Mouse (Mus musculus) hematopoietic stem cell, adult 5-6 weeks (primary cell): ENCODE results near the gene Tob2. TPM values are rescaled to one million over a fixed set of nuclear protein-coding genes. Genes with fewer than 3 reads are reported as not detected.
A peak's percentile ranks its signal among the peaks of the same experiment; 100 is the strongest.

Experiments used
- ATAC-seq, 2 experiments: fragments of 125-278 bp in 1 of 2; replicated peaks in 1 of 2; 2 replicates each; pipeline ENCODE4 v1.8.0; 2016 to 2017; ENCODE audit warnings: inconsistent platforms in 2 of 2, mild to moderate bottlenecking in 2 of 2, moderate number of reproducible peaks in 2 of 2, low read depth in 1 of 2, moderate TSS enrichment in 1 of 2; ENCODE audit not compliant: low FRiP score in 2 of 2, poor library complexity in 2 of 2, severe bottlenecking in 2 of 2, insufficient read depth in 1 of 2, low TSS enrichment in 1 of 2
- total RNA-seq: library from RNA; stranded (forward); fragments of 172-1452, 232-1000 nt; gene quantifications from 2 replicates; pipeline ENCODE4 v1.2.3, GENCODE M21; 2017

The Tob2 gene
- total RNA-seq, 1 experiment from 2014 or later = 38.4 TPM

- ATAC-seq = peak; percentile 88
Observed at GRCm38 (mm10) chr15:81871604-81872261, 13.1 kb upstream of the Tob2 start, which contains the start of gene Phf5a. Gene Phf5a, minus strand, starts transcription at chr15:81871911.

- no peak for ATAC-seq
Observed at GRCm38 (mm10) chr15:81869985-81870384, 11.4 kb upstream of the Tob2 start.

- no peak for ATAC-seq
Observed at GRCm38 (mm10) chr15:81864238-81864637, 5.6 kb upstream of the Tob2 start.

DNA sequence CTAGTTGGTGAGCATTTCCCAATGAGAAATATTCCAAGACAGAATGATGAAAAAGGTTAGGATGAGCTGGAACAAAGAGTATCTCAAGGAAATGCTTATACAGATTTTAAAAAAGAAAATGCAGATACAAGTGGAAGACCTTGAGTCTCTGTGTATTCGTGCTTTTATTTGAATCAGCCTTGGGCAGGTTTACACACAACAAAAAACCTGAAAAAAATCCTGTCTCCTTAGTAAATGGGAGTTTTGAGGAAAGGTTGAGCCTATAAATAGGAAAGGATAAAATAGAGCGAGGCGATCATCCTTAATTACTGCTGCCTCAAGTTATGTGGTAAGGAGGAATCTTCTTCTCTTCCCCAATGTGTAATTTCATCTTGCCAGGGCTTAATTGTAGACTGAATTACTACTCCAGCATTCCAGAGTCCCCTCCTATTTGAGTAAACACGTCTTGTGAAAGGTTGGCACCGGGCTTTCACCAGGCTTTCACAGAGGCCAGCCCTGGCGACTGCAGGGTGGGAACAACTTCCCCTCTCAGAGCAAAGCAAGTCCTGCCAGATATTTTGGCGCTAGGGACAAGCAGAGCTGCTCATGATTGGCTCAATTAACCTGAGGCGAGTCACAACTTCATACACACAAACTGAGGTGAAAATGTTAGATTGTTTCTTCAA lies 2.0 kb upstream of the Tob2 start:
- ATAC-seq = no peak

GRCm38 (mm10) chr15:81859330-81860255 lies 997 bp upstream of the Tob2 start:
- ATAC-seq = peak; percentile 62 to 64

DNA sequence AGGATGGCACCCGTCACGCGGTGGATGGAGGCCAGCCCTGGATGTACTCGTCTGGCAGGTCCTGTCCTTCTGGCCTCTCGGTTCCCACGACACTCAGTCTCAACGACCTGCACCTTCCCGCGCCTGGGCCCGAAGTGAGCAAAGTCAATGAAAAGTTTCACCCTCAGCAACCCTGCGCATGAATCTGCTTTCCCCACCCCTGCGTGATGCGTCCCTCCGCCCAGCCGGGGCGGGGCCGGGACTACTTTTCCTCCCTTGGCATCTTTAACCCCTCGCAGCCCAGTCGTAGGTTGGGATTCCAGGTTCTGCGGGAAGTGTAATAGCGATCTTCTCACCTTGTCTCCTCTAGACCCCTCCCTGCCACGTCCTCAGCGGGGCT lies 469 bp downstream of the Tob2 start:
- ATAC-seq = peak; percentile 40 to 51

DNA sequence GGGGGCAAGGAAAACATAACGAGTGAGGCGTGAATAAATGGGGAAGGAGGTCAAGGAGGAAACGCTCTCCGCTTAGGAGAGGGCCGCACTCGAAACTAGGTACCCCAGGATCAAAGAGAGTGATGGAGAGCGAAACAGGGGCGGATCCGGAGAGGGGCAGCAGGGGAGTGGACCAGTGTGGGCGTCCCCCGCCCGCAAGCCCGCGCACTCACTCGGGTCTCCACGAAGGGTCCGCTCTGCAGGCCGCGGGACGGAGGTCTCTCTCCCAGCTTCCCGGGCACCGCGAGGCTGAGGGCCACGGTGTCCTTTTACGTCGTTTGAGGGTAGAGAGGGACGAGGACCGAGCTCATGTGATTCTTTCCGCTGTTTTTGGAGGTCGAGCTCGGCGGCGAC lies 876 bp downstream of the Tob2 start:
- no peak; a peak in 1 of 4 replicates for ATAC-seq

DNA sequence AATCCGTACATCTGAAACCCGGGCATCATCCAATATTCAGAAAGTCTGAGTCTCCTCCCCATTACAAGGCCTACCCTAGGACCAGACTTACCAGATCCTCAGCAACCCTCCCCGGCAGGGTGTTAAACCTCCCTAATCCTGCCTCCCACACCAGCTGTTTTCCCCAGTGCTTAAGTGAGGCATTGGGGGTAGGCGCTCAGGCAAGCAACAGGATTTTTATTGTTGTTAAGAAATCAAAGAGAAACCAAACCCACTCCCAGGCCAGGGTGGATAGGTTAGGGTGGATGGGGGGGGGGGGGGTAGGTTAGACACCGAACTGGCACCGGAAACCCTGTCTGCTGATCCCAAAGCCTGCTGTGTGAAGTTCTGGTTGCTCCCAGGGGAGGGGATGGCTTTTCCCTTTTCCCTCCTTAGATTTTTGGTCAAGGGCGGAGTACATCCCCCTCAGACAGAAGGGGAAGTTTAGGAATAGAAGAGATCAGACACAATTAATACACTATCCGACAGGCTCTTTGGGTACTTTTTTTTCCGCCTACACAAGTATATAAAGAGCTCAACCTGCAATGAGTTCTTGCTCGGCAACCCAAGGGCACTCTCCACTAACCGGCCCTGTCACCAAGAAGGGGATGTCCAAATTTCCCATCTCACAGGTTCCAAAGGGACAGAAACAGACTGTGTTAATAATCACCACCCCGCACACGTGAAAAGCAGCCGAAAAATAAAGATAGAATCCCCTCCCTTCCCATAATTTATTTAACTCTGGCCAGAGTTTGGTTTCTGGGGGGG lies 1.5 kb downstream of the Tob2 start:
- ATAC-seq = no peak

GRCm38 (mm10) chr15:81856030-81856790 lies 2.4 kb downstream of the Tob2 start:
- peak; percentile 63 for ATAC-seq

DNA sequence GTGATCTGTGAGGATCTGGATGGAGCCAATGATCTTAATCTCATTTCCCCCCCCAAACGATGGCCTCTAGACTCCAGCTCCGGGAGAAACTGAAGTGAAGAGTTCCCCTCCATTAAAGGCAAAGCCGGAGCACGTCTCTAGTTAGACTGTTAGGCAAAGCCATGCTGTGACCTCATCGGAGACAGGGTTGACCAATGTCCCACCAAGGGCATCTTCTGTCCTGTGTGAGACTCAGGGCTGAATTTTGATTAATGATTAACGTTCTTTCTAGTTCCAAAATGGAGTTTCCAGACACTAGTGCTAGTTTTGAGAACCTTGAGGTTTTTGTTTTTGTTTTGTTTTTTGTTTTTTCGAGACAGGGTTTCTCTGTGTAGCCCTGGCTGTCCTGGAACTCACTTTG lies 5.5 kb downstream of the Tob2 start:
- ATAC-seq = no peak

GRCm38 (mm10) chr15:81852411-81853000 lies 6.1 kb downstream of the Tob2 start:
- no peak for ATAC-seq

DNA sequence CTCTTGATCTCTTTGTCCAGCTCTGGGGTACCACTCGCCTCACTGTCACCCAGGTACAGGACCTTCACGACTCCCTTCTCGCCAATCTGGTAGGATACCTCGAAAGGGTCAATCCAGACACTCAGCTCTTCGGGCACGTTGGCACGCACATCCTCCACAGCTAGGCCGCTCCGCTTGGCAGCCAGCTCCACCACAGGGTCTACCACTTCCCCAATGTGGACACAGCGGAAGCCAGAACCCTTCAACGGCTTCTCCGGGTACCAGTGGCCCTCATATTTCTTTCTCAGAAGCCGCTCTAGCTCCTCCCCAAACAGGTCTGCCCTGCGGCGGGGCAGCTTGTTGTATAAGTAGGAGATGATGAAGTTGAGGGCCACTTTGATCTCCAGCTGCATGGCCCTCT lies 7.2 kb downstream of the Tob2 start:
- peak; percentile 72 to 75 for ATAC-seq

DNA sequence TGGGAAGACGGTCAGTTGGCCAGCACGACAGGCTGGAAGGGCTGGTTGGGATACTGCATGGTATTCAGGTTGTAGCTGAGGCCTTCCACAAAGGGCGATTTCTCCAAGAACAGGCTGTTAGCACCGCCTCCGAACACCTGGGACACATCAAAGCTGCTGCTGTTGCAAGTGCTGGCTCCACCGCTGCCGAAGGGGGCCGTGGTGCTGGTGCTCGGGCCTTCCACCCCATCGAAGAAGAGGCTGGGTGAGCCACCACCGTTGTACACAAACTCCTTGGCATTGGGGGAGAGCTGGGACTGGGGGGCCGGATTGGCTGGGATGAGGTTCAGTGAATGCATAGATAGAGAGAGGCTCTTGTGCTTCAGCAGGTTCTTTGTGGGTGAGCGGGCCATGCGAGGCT lies 7.9 kb downstream of the Tob2 start:
- ATAC-seq = no peak

GRCm38 (mm10) chr15:81849104-81849503 lies 9.5 kb downstream of the Tob2 start:
- no peak for ATAC-seq

DNA sequence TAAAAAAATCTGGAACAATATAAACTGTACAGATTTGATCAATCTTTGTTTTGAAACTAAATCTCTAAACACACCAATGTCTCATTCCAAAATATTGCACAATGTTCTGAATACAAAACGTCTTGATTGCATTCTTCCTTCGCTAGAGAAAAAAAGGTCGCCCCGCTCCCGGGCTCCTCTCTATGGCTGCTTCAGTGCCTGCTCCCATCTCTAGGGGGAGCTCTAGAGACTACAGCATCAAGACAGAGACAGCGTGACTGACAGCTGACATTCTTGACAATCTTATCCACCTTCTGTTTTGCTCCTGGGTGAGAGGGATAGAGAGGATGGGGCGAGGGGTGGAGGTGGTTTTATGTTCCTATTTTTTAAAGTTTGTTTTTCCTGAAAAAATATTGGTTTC lies 10.3 kb downstream of the Tob2 start:
- ATAC-seq = peak in 1 of 2 experiments; percentile 34; a peak in 1 of 4 replicates

DNA sequence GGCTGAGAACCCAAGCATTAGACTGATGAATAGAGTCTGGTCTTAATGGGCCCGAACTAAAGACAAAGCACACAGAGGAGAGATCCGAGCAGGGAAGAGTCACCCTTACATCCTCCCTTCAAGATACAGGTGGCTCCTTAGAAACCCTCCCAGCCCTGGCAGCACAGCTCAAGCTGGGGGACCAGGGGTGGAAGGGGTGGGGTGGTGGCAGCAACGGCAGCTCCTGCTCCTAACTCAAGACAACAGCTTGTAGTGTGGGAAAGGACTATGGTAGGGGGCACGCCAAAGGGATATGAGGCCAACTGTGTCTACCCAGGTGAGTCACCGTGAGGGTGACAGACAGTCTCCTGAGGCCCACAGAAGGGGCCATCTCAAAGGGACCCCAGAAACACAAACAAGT lies 10.7 kb downstream of the Tob2 start:
- ATAC-seq = no peak
